Mouse (Mus musculus): ENCODE measurements around the gene Hnrnpul1. TPM values are rescaled to one million over a fixed set of nuclear protein-coding genes. Genes with fewer than 3 reads are reported as not detected.

Gene Hnrnpul1
- polyA plus RNA-seq, 1 experiment from 2014 or later = 83.8 TPM

- H3K9ac ChIP-seq (ENCODE audit: low read length) = no peak overlapping the region
- no peak overlapping the region for H3K27ac ChIP-seq (ENCODE audit: low read depth, low read length)
- peaks cover 9% of the 10 kb centered on the region; the same call in 1 of the 2 replicates for H3K4me1 ChIP-seq (replicated peaks; ENCODE audit: control insufficient read depth, insufficient read depth, low read length)
- no peak overlapping the region for H3K4me3 ChIP-seq (ENCODE audit: low read depth, low read length)
- no peak overlapping the region for H3K4me2 ChIP-seq (ENCODE audit: low read depth, low read length, severe bottlenecking)
- no peak for ATAC-seq (replicated peaks; ENCODE audit: low FRiP score)
- WGBS = 69% methylated on average over 8 of the region's 8 CpGs
- no peaks in the 10 kb centered on the region for H3K27me3 ChIP-seq (ENCODE audit: control insufficient read depth, insufficient read depth, low read length)
- no peaks in the 10 kb centered on the region for H3K9me3 ChIP-seq (ENCODE audit: control insufficient read depth, low read length)
- no peaks in the 10 kb centered on the region for H3K36me3 ChIP-seq (ENCODE audit: control insufficient read depth, insufficient read depth, low read length)
- no peak for DNase-seq (ENCODE audit: low spot score)
Observed at GRCm38 (mm10) chr7:25783746-25784145, 29.2 kb upstream of the Hnrnpul1 start.

- Histone ChIP-seq H3K4me1 (replicated peaks; ENCODE audit: control insufficient read depth, insufficient read depth, low read length) (peaks cover 7% of the 10 kb centered on the region; the same call in 1 of the 2 replicates), H3K4me3 (ENCODE audit: low read depth, low read length) (no peak overlapping the region), H3K4me2 (ENCODE audit: low read depth, low read length, severe bottlenecking) (no peak overlapping the region), H3K27ac (ENCODE audit: low read depth, low read length) (no peak overlapping the region), H3K27me3 (ENCODE audit: control insufficient read depth, insufficient read depth, low read length) (no peaks in the 10 kb centered on the region), H3K9me3 (ENCODE audit: control insufficient read depth, low read length) (no peaks in the 10 kb centered on the region), H3K36me3 (ENCODE audit: control insufficient read depth, insufficient read depth, low read length) (no peaks in the 10 kb centered on the region; the same call in 1 of the 2 replicates), H3K9ac (ENCODE audit: low read length) (no peak overlapping the region)
- no peak for ATAC-seq (replicated peaks; ENCODE audit: low FRiP score)
- 91% methylated on average over 6 of the region's 6 CpGs for WGBS
- DNase-seq (ENCODE audit: low spot score) = no peak
Observed at GRCm38 (mm10) chr7:25782744-25783143, 28.2 kb upstream of the Hnrnpul1 start.

GRCm38 (mm10) chr7:25781937-25782610 lies 27.5 kb upstream of the Hnrnpul1 start:
- H3K27me3 ChIP-seq (ENCODE audit: control insufficient read depth, insufficient read depth, low read length) = no peaks in the 10 kb centered on the region
- peak; percentile 12; the same call in 1 of the 2 replicates for ATAC-seq (replicated peaks; ENCODE audit: low FRiP score)

GRCm38 (mm10) chr7:25781321-25781936 lies 26.9 kb upstream of the Hnrnpul1 start:
- DNase-seq (ENCODE audit: low spot score) = no peak
- H3K27ac ChIP-seq (ENCODE audit: low read depth, low read length) = no peak overlapping the region
- H3K36me3 ChIP-seq (ENCODE audit: control insufficient read depth, insufficient read depth, low read length) = no peaks in the 10 kb centered on the region; the same call in 1 of the 2 replicates
- 18% methylated on average over 32 of the region's 33 CpGs for whole genome bisulfite sequencing
- H3K4me3 ChIP-seq (ENCODE audit: low read depth, low read length) = peak overlapping the region; percentile 12; the same call in 1 of the 2 replicates
- ATAC-seq (replicated peaks; ENCODE audit: low FRiP score) = peak; percentile 18; the same call in 1 of the 2 replicates
- no peaks in the 10 kb centered on the region for H3K27me3 ChIP-seq (ENCODE audit: control insufficient read depth, insufficient read depth, low read length)
- peak overlapping the region; percentile 32; the same call in 1 of the 2 replicates for H3K9ac ChIP-seq (ENCODE audit: low read length)
- peaks cover 4% of the 10 kb centered on the region; the same call in 1 of the 2 replicates for H3K4me1 ChIP-seq (replicated peaks; ENCODE audit: control insufficient read depth, insufficient read depth, low read length)
- peak overlapping the region; percentile 33 for H3K4me2 ChIP-seq (ENCODE audit: low read depth, low read length, severe bottlenecking)
- no peaks in the 10 kb centered on the region for H3K9me3 ChIP-seq (ENCODE audit: control insufficient read depth, low read length)

More at GRCm38 (mm10) chr7:25781937-25782610, 27.5 kb upstream of the Hnrnpul1 start:
- 56% methylated on average over 11 of the region's 11 CpGs for WGBS
- Histone ChIP-seq H3K9ac (ENCODE audit: low read length) (peak overlapping the region; percentile 32; the same call in 1 of the 2 replicates), H3K4me1 (replicated peaks; ENCODE audit: control insufficient read depth, insufficient read depth, low read length) (peaks cover 4% of the 10 kb centered on the region; the same call in 1 of the 2 replicates), H3K4me3 (ENCODE audit: low read depth, low read length) (no peak overlapping the region), H3K27ac (ENCODE audit: low read depth, low read length) (no peak overlapping the region), H3K36me3 (ENCODE audit: control insufficient read depth, insufficient read depth, low read length) (no peaks in the 10 kb centered on the region; the same call in 1 of the 2 replicates), H3K4me2 (ENCODE audit: low read depth, low read length, severe bottlenecking) (peak overlapping the region; percentile 33), H3K9me3 (ENCODE audit: control insufficient read depth, low read length) (no peaks in the 10 kb centered on the region)
- no peak for DNase-seq (ENCODE audit: low spot score)

DNA sequence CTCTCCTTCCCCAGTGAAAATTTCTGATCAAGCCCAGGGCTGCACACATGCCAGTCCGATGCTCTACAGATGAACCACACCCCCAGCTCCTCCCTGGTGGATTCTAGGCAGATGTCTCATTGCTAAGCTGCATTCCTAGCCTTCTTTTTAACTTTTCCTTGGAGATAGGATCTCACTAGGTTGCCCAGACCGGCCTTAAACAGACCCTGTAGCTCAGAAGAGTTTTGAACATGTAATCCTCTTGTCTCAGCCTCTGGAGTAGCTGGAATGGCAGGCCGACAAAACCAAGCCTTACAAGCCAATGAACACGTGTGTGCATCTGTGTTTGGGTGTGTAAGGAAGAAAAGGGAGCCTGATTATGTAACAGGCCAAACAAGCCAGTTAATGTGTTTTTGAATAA lies 26.2 kb upstream of the Hnrnpul1 start:
- no peak overlapping the region for H3K4me2 ChIP-seq (ENCODE audit: low read depth, low read length, severe bottlenecking)
- no peaks in the 10 kb centered on the region; the same call in 1 of the 2 replicates for H3K36me3 ChIP-seq (ENCODE audit: control insufficient read depth, insufficient read depth, low read length)
- no peaks in the 10 kb centered on the region for H3K9me3 ChIP-seq (ENCODE audit: control insufficient read depth, low read length)
- 58% methylated on average over 4 of the region's 4 CpGs for WGBS
- ATAC-seq (replicated peaks; ENCODE audit: low FRiP score) (no peak), DNase-seq (ENCODE audit: low spot score) (no peak)
- H3K27ac ChIP-seq (ENCODE audit: low read depth, low read length) = no peak overlapping the region
- H3K4me1 ChIP-seq (replicated peaks; ENCODE audit: control insufficient read depth, insufficient read depth, low read length) = peaks cover 4% of the 10 kb centered on the region; the same call in 1 of the 2 replicates
- no peaks in the 10 kb centered on the region for H3K27me3 ChIP-seq (ENCODE audit: control insufficient read depth, insufficient read depth, low read length)
- H3K4me3 ChIP-seq (ENCODE audit: low read depth, low read length) = no peak overlapping the region
- H3K9ac ChIP-seq (ENCODE audit: low read length) = no peak overlapping the region

DNA sequence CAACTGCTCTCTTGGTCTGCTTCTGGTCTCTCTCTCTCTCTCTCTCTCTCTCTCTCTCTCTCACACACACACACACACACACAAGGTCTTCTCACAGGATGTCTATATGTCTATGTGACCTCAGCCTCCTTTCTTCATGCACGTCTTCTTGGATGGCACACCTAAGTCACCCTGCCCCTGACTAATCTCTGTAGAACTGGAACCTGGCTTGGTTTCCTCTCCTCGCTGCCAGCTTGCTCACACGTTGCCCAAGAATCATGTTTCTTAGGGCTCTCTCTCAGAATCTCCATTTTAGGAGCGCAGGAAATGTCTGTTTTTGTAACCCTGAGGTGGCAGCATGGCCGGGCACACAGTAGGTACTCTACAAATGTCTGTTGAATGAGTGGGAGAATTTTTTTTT lies 25.5 kb upstream of the Hnrnpul1 start:
- Histone ChIP-seq H3K9ac (ENCODE audit: low read length) (no peak overlapping the region), H3K9me3 (ENCODE audit: control insufficient read depth, low read length) (no peaks in the 10 kb centered on the region), H3K4me2 (ENCODE audit: low read depth, low read length, severe bottlenecking) (no peak overlapping the region), H3K36me3 (ENCODE audit: control insufficient read depth, insufficient read depth, low read length) (no peaks in the 10 kb centered on the region; the same call in 1 of the 2 replicates), H3K27ac (ENCODE audit: low read depth, low read length) (no peak overlapping the region), H3K4me1 (replicated peaks; ENCODE audit: control insufficient read depth, insufficient read depth, low read length) (peaks cover 4% of the 10 kb centered on the region; the same call in 1 of the 2 replicates), H3K27me3 (ENCODE audit: control insufficient read depth, insufficient read depth, low read length) (no peaks in the 10 kb centered on the region), H3K4me3 (ENCODE audit: low read depth, low read length) (no peak overlapping the region)
- 90% methylated on average over 5 of the region's 5 CpGs for WGBS
- ATAC-seq (replicated peaks; ENCODE audit: low FRiP score) (no peak), DNase-seq (ENCODE audit: low spot score) (no peak)

GRCm38 (mm10) chr7:25768229-25768628 lies 13.7 kb upstream of the Hnrnpul1 start:
- Histone ChIP-seq H3K4me3 (ENCODE audit: low read depth, low read length) (no peak overlapping the region), H3K9ac (ENCODE audit: low read length) (no peak overlapping the region), H3K4me1 (replicated peaks; ENCODE audit: control insufficient read depth, insufficient read depth, low read length) (no peaks in the 10 kb centered on the region), H3K4me2 (ENCODE audit: low read depth, low read length, severe bottlenecking) (no peak overlapping the region), H3K9me3 (ENCODE audit: control insufficient read depth, low read length) (no peaks in the 10 kb centered on the region), H3K27me3 (ENCODE audit: control insufficient read depth, insufficient read depth, low read length) (no peaks in the 10 kb centered on the region), H3K27ac (ENCODE audit: low read depth, low read length) (no peak overlapping the region), H3K36me3 (ENCODE audit: control insufficient read depth, insufficient read depth, low read length) (no peaks in the 10 kb centered on the region; the same call in 1 of the 2 replicates)
- 90% methylated on average over 5 of the region's 5 CpGs for WGBS
- DNase-seq (ENCODE audit: low spot score) (no peak), ATAC-seq (replicated peaks; ENCODE audit: low FRiP score) (no peak)

- H3K4me2 ChIP-seq (ENCODE audit: low read depth, low read length, severe bottlenecking) = no peak overlapping the region
- 93% methylated on average over 6 of the region's 6 CpGs for WGBS
Observed at GRCm38 (mm10) chr7:25766108-25766507, 11.6 kb upstream of the Hnrnpul1 start.

More at GRCm38 (mm10) chr7:25766108-25766507, 11.6 kb upstream of the Hnrnpul1 start:
- ATAC-seq (replicated peaks; ENCODE audit: low FRiP score) (no peak), DNase-seq (ENCODE audit: low spot score) (no peak)
- no peak overlapping the region for H3K4me3 ChIP-seq (ENCODE audit: low read depth, low read length)
- no peak overlapping the region for H3K9ac ChIP-seq (ENCODE audit: low read length)
- H3K4me1 ChIP-seq (replicated peaks; ENCODE audit: control insufficient read depth, insufficient read depth, low read length) = no peaks in the 10 kb centered on the region
- H3K27me3 ChIP-seq (ENCODE audit: control insufficient read depth, insufficient read depth, low read length) = no peaks in the 10 kb centered on the region
- H3K27ac ChIP-seq (ENCODE audit: low read depth, low read length) = no peak overlapping the region
- no peaks in the 10 kb centered on the region; the same call in 1 of the 2 replicates for H3K36me3 ChIP-seq (ENCODE audit: control insufficient read depth, insufficient read depth, low read length)
- H3K9me3 ChIP-seq (ENCODE audit: control insufficient read depth, low read length) = no peaks in the 10 kb centered on the region

Measured in forebrain, embryonic 11.5 days (tissue).